ENCODE assay signal across 8 mouse cellular contexts in the genomic region with DNA sequence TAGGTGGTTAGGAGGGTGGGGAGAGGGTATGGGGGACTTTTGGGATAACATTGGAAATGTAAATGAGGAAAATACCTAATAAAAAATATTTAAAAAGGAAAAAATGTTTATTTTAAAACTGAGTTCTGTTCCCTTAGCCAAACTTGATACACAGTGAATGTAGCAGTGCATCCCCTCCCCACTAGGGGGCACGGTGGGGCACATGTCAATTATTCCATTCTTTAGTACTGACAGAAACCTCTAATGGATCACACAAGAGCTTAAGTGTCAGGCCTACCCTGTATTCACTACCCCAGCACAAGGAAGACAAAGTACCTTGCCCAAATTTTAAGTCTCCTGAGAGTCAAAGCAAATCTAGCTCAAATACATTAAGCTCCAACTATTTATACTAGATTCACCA. TPM values are rescaled to one million over a fixed set of nuclear protein-coding genes. Genes with fewer than 3 reads are reported as not detected.
DNase-seq lines count a peak whose midpoint lies in the region; ATAC-seq and TF ChIP-seq lines count a peak whose summit lies in the region.

No protein-coding gene starts in this region.

- ATAC-seq in midbrain, embryonic 11.5 days (ENCODE audit: low FRiP score) = no peak
- no peak for ATAC-seq in midbrain, embryonic 16.5 days
- no peak for ATAC-seq in Patski

- DNase-seq in midbrain, embryonic 11.5 days (ENCODE audit: low spot score, missing footprints) = peak; percentile 86
- no peak for DNase-seq in Patski (ENCODE audit: low read depth, low spot score)
- peak; percentile 7 for DNase-seq in c-Kit-positive CD71-positive TER-119-positive erythroid progenitor cells, embryonic 14.5 days (ENCODE audit: low spot score)
- DNase-seq in heart, postnatal 14 days = peak; percentile 49 to 74
- peak; percentile 46 for DNase-seq in left cerebral cortex, postnatal 4 days
- DNase-seq in right cerebral cortex, postnatal 14 days = peak; percentile 17
- no peak for DNase-seq in frontal cortex, postnatal 25 days (ENCODE audit: low spot score in 2 of 2)

- POLR2A ChIA-PET in Patski (lab: Charles Lee) = no interaction called here

- WGBS in midbrain, embryonic 11.5 days = 14% methylated on average over 1 of the region's 1 CpGs
- 4% methylated on average over 1 of the region's 1 CpGs for WGBS in midbrain, embryonic 16.5 days

- no peaks in the 10 kb centered on the region for H3K36me3 ChIP-seq in midbrain, embryonic 11.5 days (ENCODE audit: control insufficient read depth, insufficient read depth, low read length)
- no peaks in the 10 kb centered on the region for H3K36me3 ChIP-seq in midbrain, embryonic 16.5 days (ENCODE audit: control insufficient read depth, insufficient read depth, low read length)

- CTCF ChIA-PET in Patski (lab: Charles Lee) = interaction anchor here (0.7 to 1.3 kb wide), 2 partner anchors 10 to 147 kb away, joined by 4 read pairs; no protein-coding TSS in a partner anchor

- H3K9ac ChIP-seq in midbrain, embryonic 11.5 days (ENCODE audit: low read length) = no peak overlapping the region
- H3K9ac ChIP-seq in midbrain, embryonic 16.5 days (ENCODE audit: low read depth, low read length) = no peak overlapping the region

- TF ChIP-seq CTCF in Patski (IDR thresholded peaks at IDR 0.05) = peak; percentile 69

- H3K4me3 ChIP-seq in midbrain, embryonic 11.5 days (ENCODE audit: low read depth, low read length) = no peak overlapping the region
- no peak overlapping the region for H3K4me3 ChIP-seq in midbrain, embryonic 16.5 days (ENCODE audit: low read depth, low read length)

- no peaks in the 10 kb centered on the region for H3K27me3 ChIP-seq in midbrain, embryonic 11.5 days (ENCODE audit: control insufficient read depth, insufficient read depth, low read length)
- H3K27me3 ChIP-seq in midbrain, embryonic 16.5 days (ENCODE audit: control insufficient read depth, insufficient read depth, low read depth, low read length) = no peaks in the 10 kb centered on the region
- no peaks in the 10 kb centered on the region for H3K27me3 ChIP-seq in Patski

- no peaks in the 10 kb centered on the region for H3K4me1 ChIP-seq in midbrain, embryonic 11.5 days (ENCODE audit: control insufficient read depth, insufficient read depth, low read length)
- H3K4me1 ChIP-seq in midbrain, embryonic 16.5 days (ENCODE audit: control insufficient read depth, insufficient read depth, low read length) = no peaks in the 10 kb centered on the region

- no peak overlapping the region for H3K27ac ChIP-seq in midbrain, embryonic 11.5 days (ENCODE audit: low read depth, low read length)
- no peak overlapping the region for H3K27ac ChIP-seq in midbrain, embryonic 16.5 days (ENCODE audit: low read length)

- in situ Hi-C loops in Patski (cut with MboI; ENCODE audit: low pct_unique_long_range_greater_than_20kb) = no loop called here

- no peak overlapping the region for H3K4me2 ChIP-seq in midbrain, embryonic 11.5 days
- no peak overlapping the region for H3K4me2 ChIP-seq in midbrain, embryonic 16.5 days (ENCODE audit: low read length)

- no peaks in the 10 kb centered on the region for H3K9me3 ChIP-seq in midbrain, embryonic 11.5 days (ENCODE audit: control insufficient read depth, low read length)
- no peaks in the 10 kb centered on the region for H3K9me3 ChIP-seq in midbrain, embryonic 16.5 days (replicated peaks; ENCODE audit: control insufficient read depth, low read length, poor library complexity, severe bottlenecking)

- intact Hi-C loops in heart, postnatal 14 days (cut with DNase I) = loop anchor here (5.0 kb wide), 1 partner anchor 177 kb away; no protein-coding TSS in a partner anchor
- intact Hi-C loops in left cerebral cortex, postnatal 4 days (cut with DNase I) = no loop called here

RNA-seq across cellular contexts. Expression of a gene that starts 17.2 kb away (rescaled TPM):
- not detected in 2 replicates for polyA plus RNA-seq in midbrain, embryonic 11.5 days (2014; fragmentation: Nextera tagmentation; extraction: Ambion mirVana)
- polyA plus RNA-seq in midbrain, embryonic 16.5 days (2015; fragmentation: Nextera tagmentation; extraction: Ambion mirVana) = 0.14 TPM in 1 of 2 replicates, not detected in the other
- polyA plus RNA-seq in Patski (2021) = not detected
- not detected for total RNA-seq in heart, postnatal 14 days (2021)
- not detected for total RNA-seq in left cerebral cortex, postnatal 4 days (2021)

RNA-seq across cellular contexts. Expression of a gene that starts 20.8 kb away (rescaled TPM):
- polyA plus RNA-seq in midbrain, embryonic 11.5 days (2014; fragmentation: Nextera tagmentation; extraction: Ambion mirVana) = not detected in 2 replicates
- polyA plus RNA-seq in midbrain, embryonic 16.5 days (2015; fragmentation: Nextera tagmentation; extraction: Ambion mirVana) = not detected in 2 replicates
- polyA plus RNA-seq in Patski (2021) = not detected
- not detected for total RNA-seq in heart, postnatal 14 days (2021)
- total RNA-seq in left cerebral cortex, postnatal 4 days (2021) = not detected

RNA-seq across cellular contexts. Expression of a gene that starts 59.4 kb away (rescaled TPM):
- polyA plus RNA-seq in midbrain, embryonic 11.5 days (2014; fragmentation: Nextera tagmentation; extraction: Ambion mirVana) = not detected in 2 replicates
- not detected in 2 replicates for polyA plus RNA-seq in midbrain, embryonic 16.5 days (2015; fragmentation: Nextera tagmentation; extraction: Ambion mirVana)
- not detected for polyA plus RNA-seq in Patski (2021)
- total RNA-seq in heart, postnatal 14 days (2021) = not detected
- total RNA-seq in left cerebral cortex, postnatal 4 days (2021) = not detected

Comparison
In these comparisons a context has a peak if more than half of its experiments do, and no peak if none do; other contexts are left out.
1. DNase-seq: peak in midbrain, embryonic 11.5 days (single experiment), c-Kit-positive CD71-positive TER-119-positive erythroid progenitor cells, embryonic 14.5 days (single experiment), heart, postnatal 14 days (2 of 2), left cerebral cortex, postnatal 4 days (single experiment) and right cerebral cortex, postnatal 14 days (single experiment); none in Patski (single experiment) and frontal cortex, postnatal 25 days (0 of 2).